Mouse (Mus musculus) monocyte, adult 5-6 weeks (primary cell): ENCODE results near the gene Gigyf2. TPM values are rescaled to one million over a fixed set of nuclear protein-coding genes. Genes with fewer than 3 reads are reported as not detected.
"Not testable (repeated sequence)": the region's sequence is repeated elsewhere in the genome, so short reads cannot be mapped to it uniquely, and the experiment has no call there.

Source experiments
- ATAC-seq: fragments of 153-309, 156-312 bp; replicated peaks from 2 replicates; pipeline ENCODE4 v1.8.0; 2017; ENCODE audit warnings: mild to moderate bottlenecking; ENCODE audit not compliant: low TSS enrichment, insufficient number of reproducible peaks, severe bottlenecking, poor library complexity, low FRiP score
- total RNA-seq: library from RNA; stranded (forward); fragments of 200-1000, 200-491, 200-594 nt; gene quantifications from 3 replicates; pipeline ENCODE4 v1.2.3, GENCODE M21; 2017

Gigyf2 gene
- total RNA-seq, 1 experiment from 2014 or later, result 71.3 TPM

DNA sequence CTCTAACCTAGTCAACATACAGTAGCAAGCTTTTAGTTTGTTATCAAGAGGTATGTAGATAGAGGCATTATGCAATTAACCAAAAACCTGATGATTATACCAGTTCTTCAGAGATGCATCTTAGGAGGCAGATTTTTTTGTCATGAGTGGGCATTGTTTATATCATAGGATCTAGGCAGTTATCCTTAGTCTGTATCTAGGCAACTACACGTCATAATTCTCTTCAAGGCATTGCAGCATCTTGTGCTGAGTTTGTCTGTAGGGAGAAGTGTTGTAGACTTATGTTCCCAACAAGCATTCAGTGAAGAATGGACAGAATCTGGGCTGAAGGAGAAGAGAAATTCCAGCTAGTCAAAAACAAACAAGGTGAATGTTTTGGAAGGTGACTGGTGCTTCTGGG lies 77.9 kb downstream of the Gigyf2 start:
- ATAC-seq, result no peak

DNA sequence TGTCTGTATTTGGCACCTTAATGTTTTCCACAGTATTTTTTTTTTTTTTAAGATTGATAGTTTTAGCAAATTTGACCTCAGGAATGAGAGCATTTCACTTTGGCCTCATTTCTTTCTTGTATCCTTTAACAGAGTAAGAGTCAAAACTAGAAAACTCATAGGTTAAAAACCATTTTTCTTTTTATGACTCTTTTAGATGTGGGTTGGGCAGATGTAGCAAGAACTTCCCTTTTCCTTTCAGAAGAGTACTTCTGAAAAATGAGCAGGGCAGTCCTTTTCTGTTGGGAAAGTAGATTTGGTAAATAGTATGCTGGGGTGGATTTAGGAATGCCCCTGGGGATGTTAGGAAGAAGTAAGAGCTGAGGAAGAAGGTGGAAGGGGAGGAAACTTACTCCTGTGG lies 79.2 kb downstream of the Gigyf2 start:
- ATAC-seq, result no peak

- ATAC-seq, result no peak
Observed at GRCm38 (mm10) chr1:87409380-87409779, 82.6 kb downstream of the Gigyf2 start.

DNA sequence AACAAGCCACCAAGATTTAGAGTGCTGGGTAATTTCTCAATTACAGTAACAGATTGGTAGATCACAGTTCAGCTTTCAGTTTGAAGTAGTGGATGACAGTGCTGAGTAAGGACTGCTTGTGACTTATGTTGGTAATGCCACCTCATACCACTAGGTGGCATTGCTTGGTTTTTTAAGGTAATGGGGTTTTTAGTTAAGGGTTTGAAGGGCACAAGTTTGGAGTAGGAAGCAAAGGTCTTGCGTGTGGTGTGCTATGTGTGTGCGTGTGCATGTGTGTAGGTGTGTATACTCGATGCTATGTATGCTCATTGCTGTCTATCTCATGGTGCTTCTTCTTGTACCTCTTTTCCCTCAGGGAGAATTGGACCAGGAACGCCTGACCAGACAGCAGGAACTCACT lies 91.9 kb downstream of the Gigyf2 start:
- ATAC-seq, result peak; percentile 59; the same call in 1 of the 2 replicates

GRCm38 (mm10) chr1:87435125-87435524 lies 108.3 kb downstream of the Gigyf2 start:
- ATAC-seq, result no peak

DNA sequence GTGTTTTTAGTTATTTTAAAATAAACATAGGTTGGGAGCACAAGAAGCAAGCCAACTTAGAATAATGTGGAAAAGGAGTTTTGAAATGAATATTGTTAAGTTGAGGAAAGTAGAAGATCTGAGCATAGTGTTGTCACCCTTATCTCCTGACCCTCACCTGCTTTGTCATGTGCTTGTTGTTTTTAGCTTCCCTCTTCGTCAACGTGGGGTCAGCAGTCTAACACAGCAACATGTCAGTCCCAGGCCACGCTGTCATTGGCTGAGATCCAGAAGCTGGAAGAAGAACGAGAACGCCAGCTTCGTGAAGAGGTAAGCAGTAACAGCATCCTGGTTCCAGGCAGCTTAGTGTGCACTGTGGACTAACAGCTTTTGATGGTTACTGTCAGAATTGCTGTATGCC lies 109.8 kb downstream of the Gigyf2 start:
- no peak for ATAC-seq

GRCm38 (mm10) chr1:87447183-87448104 lies 120.6 kb downstream of the Gigyf2 start:
- peak; percentile 66 for ATAC-seq

GRCm38 (mm10) chr1:87449432-87449831 lies 122.6 kb downstream of the Gigyf2 start:
- no peak for ATAC-seq

GRCm38 (mm10) chr1:87456425-87456824 lies 129.6 kb downstream of the Gigyf2 start:
- no peak for ATAC-seq

GRCm38 (mm10) chr1:87458045-87458444 lies 131.2 kb downstream of the Gigyf2 start:
- ATAC-seq, result no peak

DNA sequence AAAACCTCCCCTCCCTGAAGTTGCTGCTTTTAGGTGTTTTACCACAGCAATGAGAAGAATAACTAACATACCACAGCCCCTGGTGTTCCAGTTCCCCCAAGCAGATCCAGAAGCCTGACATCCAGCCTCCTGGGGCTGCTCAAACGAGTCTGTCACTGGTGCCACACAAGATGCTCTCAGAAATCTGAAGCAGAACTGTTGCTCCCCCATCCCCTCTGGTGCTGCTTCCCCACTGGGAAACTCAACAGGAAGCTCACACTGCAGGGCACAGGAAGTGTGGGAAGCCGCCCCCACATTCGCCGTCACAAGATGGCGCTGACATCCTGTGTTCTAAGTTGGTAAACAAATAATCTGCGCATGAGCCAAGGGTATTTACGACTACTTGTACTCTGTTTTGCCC lies 133.1 kb downstream of the Gigyf2 start:
- not testable (repeated sequence) for ATAC-seq

DNA sequence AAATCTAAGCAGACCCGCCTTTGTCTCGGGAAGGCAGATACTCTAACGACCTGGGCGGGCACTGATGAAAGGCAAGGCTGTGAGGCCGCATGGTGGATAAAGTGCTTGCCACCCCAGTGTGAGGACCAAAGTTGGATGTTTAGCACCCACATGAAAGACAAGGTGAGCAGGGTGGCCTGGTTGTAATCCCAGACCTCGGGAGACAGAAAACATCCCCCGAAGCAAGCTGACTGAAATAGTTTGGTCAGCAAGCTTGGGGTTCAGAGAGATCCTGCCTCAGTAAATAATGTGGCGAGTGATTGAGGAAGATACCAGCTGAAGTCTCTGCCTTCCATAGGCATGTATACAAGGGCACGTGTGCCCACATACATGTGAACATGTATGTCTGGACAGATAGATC lies 140.7 kb downstream of the Gigyf2 start:
- ATAC-seq, result no peak

DNA sequence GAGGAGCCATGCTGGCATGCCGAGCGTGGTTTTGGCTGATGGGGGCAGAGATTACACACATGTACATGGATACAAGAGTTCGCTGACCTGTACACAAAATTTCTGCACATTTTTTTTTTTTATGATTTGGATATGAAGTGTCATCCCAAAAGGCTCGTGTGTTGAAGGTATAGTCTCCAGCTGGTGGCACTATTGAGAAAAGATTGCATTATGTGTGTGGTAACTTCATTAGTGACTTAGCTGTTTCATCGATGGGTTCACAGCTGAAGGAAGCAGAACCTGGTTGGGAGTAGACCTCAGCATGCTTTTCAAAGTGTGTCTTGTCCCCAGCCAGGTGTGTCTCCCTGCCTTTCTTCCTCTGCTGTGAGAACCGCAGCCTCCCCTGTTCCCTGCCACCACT lies 141.5 kb downstream of the Gigyf2 start:
- no peak for ATAC-seq

- ATAC-seq, result not testable (repeated sequence)
Observed at GRCm38 (mm10) chr1:87469971-87470370, 143.2 kb downstream of the Gigyf2 start, which contains the start of gene Snorc. Snorc (plus strand) TSS chr1:87470271.

DNA sequence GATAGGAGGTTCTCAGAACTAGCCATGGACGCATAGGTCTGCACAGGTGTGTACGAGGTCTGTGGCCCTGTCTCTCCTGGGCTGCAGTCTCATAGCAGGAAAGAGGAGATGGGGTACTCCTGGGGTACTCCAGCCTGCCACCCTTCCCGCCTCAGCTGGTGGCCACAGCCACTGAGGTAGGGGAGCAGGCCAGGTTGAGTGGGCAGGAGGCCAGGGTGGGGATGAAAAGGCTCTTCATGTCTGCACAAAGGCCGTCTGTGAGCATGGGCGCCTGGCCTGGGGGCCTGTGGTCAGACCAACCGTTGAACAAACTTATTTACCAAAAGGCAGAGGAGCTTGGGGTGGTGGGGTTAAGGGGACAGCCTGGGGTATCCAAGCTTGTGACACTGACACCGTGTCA lies 145.1 kb downstream of the Gigyf2 start:
- no peak for ATAC-seq

- no peak for ATAC-seq
Observed at GRCm38 (mm10) chr1:87472576-87472975, 145.8 kb downstream of the Gigyf2 start.

- ATAC-seq, result no peak
Observed at GRCm38 (mm10) chr1:87475076-87475895, 148.5 kb downstream of the Gigyf2 start.

DNA sequence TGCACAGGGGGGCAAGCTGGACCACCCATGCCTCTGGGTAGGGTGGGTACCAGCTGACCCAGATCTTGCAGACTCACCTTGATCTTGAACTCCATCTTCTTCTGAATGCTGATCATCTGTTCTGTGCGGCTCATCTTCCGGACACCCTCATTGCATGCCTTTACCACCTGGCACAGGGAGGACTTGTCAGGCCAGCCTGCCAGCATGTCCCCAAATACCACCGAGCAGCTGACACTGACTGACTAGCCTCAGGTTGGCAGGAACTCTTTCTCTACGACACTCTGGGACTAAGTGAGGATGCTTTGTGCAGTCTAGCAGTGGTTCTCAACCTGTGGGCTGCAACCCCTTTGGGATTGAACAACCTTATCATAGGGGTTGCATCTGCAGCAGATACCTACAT lies 155.7 kb downstream of the Gigyf2 start:
- no peak for ATAC-seq

DNA sequence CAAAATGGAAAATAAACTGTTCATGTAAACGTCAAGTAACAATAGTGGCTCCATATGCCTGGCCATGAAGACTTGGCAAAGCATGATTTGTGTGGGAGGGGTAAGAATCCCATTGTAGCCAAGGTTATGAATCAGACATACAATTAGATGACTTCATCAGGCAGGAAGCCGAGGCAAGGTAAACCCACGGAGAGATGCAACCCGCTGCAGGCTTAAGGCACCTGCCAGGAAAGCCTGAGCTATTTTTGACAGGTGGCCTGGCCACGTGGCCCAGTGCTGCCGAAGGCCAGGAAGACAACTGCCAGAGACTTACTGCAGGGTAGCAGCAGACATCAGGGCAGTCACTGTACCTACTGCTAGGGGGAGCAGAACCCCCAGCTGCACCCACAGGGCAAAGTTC lies 159.6 kb downstream of the Gigyf2 start:
- no peak for ATAC-seq

GRCm38 (mm10) chr1:87492285-87492684 lies 165.5 kb downstream of the Gigyf2 start:
- ATAC-seq, result no peak
